Mouse (Mus musculus) kidney, postnatal 14 days (tissue): Measurements from ENCODE around the gene Olfr1420.
A peak's percentile ranks its signal among the peaks of the same experiment; 100 is the strongest.
"Not testable (repeated sequence)": the region's sequence is repeated elsewhere in the genome, so short reads cannot be mapped to it uniquely, and the experiment has no call there.

ENCODE experiments used
- DNase-seq: peaks from one replicate; pipeline ENCODE4 v3.0.0; 2022; ENCODE audit warnings: mixed read lengths

The Olfr1420 gene

DNA sequence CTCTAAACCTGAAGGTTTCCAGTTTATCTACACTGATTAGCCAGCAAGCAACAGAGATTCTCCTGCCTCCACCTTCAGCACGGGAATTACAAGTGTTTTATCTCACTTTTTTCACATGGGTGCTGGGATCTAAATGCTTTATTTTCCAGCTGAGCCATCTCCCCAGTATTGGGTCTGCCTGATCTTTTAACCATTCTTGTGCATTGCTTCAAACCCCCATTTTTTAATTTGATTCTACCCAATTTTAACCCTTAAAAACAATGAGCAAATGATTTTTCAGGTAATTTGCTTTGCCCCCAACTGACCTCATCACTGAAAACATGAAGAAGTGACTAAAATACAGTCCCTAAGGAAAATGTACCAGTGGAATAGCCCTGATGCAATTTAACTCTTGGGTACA lies at the start of gene Olfr1420:
Olfr1420 (plus strand) TSS at position 301 of the 400 bp plus-strand sequence.
- DNase-seq = no peak

DNA sequence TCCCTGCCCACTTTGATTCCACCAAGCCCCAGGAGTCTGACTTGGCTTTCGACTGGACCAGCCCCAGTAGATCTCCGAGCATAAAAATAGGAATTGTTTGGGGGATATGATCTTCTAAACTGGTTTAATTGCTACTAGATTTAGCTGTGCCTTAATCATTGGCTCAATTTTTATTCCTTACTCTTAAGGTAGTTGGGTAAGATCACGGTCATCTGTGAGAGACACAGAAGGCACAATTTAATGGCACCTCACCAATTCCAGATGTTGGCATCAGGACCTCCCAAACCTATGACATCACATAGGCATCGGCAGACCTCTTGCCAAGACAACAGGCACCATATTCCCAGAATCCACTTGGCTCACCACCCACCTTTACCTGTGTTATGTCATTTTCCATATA lies 47.2 kb upstream of the Olfr1420 start, which contains the start of gene Olfr1417:
Olfr1417 (minus strand) TSS at position 101 of the 400 bp plus-strand sequence.
- DNase-seq = no peak

DNA sequence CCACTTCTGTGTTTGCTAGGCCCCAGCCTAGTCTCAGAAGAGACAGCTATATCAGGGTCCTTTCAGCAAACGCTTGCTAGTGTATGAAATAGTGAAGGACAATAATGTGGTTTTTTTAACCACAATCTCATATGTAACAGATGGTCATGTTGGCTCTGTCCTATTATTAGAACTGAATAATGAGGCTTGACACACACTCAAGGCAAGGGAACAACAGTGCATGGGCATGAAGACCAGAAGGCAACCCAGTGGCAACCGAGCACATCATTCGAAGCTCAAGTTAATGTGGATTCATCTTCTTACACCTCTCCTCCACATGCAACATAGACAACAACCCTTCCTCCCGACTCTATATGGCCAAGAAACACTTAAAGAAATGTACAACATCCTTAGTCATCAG lies 40.0 kb upstream of the Olfr1420 start:
- no peak for DNase-seq

DNA sequence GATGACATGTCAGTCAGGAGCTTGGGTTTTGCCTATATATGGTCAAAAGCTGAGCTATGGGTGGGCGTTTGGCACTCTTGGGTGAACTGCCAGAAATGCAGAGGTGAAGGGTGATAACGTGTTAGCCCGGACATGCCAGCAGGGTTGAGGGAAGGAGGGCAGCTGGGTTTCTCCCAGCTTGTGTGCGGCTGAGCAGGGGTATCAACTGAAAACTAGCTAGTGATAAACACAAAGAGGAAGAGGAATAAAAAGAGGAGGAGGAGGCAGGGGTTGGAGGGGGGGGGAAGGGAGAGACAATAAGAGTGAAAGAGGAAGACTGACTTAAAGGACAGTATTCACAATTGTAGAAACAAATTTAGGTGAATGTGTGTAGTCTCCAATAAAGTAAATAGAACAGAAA lies 33.7 kb upstream of the Olfr1420 start:
- DNase-seq = no peak

DNA sequence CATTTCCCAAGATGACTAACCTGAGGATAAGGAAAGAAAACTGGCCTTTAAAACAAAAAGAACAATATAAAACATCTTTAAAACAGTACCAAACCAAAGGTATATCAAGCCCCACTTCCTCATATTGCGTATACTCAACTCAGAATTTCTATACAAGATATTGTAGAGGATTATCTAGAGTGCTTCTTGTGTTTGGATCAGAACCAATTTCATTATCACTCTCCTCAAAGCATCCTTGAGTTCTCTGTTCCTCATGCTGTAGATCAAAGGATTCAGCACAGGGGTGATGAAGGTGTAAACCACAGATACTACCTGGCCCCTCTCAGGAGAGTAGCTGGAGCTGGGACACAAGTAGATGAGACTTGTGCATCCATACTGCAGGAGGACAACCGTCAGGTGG lies 31.5 kb upstream of the Olfr1420 start:
- DNase-seq = no peak

DNA sequence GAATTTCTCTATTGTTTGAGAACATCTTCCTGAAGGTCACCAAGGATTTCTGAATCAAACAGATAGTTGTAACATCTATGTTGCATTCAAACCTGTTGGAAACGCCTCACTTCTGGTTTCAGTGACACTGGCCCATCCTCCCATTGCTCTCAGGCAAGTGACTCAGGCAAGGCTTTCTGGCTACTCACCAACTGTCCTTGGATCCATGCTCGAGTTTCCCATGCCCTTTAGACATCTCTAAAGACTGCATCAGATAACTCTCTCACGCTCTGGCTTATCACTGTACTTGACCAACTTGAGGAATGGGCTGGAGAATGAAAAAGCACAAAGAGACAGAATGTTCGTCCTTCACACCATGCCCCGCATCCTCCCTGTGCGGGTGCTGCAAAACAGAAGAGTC lies 29.9 kb upstream of the Olfr1420 start:
- DNase-seq = no peak

DNA sequence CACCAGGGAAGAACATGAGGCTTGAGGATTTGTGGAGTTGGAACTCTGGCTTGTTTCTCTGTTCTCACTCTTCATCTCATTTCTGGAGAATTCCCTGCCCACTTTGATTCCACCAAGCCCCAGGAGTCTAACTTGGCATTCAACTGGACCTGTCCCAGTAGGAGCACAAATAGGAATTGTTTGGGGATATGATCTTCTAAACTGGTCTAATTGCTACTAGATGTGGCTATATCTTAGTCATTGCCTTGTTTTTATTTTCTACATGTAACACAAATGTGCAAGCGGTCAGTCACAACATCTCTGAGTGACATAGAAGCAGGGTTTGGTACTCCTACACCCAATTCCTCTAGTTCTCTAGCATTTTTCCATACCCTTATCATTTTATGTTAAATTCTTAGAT lies 25.4 kb upstream of the Olfr1420 start, which contains the start of gene Olfr1418:
Olfr1418 (minus strand) TSS at position 101 of the 400 bp plus-strand sequence.
- no peak for DNase-seq

DNA sequence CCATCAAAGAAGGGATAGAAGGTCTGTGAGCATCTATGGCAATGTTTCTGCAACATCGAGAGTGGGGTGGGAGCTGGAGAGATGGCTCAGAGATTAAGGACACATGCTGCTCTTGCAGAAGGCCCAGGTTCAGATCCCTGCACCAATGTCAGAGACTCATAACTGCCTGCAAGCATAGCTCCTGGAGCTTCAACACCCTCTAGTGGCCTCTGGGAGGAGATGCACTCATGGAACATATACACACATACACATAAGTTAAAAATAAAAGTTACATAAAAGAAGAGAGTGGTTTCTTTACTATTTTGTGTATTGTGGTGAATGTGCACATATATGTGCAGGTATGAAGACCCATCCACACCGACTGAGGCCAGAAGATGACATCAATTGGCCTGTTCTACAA lies 18.5 kb upstream of the Olfr1420 start:
- no peak for DNase-seq

DNA sequence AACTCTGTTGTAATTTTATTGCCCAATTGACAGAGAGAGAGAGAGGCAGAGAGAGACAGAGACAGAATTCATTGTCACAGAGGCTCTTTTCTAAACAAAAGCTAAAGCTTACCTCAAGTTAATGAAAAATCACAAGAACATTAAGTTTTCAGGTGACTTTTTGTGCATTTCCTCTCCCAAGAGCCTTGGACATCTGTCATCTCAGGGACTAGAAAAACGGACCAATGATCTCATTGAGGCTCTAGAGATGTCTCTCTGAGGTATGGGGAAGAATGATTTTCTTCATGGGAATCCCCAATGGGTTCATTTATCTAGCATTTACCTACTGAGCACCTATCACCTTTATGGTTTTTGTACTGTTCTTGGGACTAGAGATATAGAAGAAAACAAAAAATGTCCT lies 11.4 kb upstream of the Olfr1420 start, which contains the start of gene Olfr1419:
Olfr1419 (minus strand) TSS at position 101 of the 400 bp plus-strand sequence.
- DNase-seq = no peak

DNA sequence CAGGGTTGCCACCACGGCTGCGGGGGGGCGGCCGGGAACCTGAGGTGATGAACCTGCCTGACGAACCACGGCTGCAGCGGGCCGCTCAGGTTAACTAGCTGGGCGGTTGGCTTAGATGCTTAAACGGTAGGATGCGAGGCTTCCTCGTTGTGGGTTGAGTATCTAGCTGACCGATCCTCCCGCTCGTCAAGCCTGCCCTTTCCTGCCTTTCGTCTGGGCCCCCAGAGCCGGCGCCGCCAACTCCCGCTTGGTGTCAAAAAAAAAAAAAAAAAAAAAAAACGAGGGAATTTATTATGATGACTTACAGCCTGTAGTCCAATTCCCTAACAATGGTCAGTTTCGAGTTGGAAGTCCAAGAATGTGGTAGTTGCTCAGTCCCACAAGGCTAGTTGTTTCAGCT lies 8.0 kb upstream of the Olfr1420 start:
- not testable (repeated sequence) for DNase-seq

DNA sequence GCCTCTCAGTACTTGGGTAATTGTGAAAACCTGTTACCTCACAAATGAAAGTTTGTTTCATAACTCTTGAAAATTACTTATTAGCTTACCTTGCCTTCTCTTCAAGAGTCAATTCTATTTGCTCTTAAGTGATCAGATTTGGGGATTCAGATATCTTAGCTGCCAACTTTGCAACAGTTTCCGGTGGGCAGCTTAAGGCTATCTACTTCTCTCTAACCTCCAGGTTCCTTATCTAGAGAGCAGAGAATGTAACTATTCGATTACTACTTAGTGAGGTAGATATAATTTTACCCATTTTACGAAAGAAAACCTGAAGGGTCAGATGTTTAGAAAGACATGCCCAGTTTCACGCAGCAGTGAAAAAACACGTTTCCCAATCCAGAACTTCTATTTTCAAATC lies 24.7 kb downstream of the Olfr1420 start:
- no peak for DNase-seq

DNA sequence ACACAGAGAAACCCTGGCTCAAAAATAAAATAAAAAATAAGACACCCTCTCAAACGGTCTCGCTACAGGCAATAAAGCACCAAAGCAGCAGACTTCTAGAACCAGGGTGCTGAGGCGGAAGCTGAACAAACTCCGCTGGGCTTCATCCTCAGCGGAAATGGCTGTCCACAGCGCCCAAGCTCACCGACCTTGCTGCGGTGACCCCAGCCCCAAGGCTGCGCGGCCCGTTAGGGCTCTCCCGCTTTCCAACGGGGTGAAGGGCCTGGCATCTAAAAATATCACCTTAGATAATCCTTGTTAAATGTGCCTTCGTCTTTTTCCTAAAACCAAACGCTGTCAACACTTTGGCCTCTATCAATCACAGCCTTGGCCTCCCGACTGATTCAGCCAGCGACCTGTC lies 25.2 kb downstream of the Olfr1420 start:
- DNase-seq = peak; percentile 54

DNA sequence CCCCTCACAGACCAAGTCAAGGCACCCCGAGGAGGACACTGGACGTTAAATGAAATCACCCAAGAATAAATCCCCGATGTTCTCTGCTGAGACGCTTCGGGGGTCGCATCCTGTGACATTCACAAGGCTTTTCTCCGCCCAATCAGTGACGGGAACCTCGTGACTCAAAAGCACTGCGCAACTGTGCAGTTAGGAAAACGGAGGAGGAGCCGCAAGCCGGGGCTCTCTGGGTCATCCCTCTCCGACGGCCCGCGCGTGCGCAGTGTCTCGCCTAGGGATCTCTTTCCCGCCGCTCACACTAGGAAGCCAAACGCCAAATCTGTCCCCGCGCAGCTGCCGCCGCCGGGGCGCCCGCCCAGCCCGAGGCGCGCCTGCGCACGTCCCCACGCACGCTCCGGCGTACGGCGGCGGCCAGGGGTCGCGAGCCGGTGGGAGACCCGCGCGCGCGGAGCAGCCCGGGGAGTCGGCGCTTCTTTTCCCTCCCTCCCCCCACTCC lies 25.7 kb downstream of the Olfr1420 start, which contains the start of gene Patl1:
Patl1 (plus strand) TSS at position 363 of the 496 bp plus-strand sequence.
- DNase-seq = peak; percentile 99

DNA sequence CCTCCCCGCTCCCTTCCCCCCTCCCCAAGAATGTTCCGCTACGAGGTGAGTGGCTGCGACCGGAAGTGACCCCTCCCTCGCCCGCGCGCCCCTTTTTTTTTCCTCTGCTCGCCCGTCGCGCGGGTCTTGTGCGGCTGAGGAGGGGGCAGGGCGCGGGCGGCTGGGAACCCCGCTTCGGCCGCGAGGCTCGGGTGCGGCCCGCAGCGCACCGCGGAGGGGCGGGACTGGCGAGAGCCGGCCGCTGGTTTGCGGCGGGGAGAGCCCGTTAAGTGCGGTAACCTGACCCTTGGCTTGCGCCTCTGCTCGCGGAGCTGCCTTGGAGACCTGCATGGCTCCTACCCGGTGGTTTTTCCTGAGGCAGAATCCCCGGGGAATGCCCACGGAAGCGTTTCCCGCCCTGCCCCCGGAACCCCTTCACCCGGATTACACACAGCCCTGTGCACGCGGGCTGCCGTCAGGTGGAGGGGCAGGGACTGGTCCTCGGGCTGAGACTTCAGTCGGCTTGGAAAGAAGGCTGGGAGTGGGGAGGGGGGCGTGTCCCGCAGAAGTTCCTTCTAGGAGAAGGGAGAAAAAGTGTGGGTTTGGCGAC lies 26.3 kb downstream of the Olfr1420 start:
- DNase-seq = peak; percentile 70

DNA sequence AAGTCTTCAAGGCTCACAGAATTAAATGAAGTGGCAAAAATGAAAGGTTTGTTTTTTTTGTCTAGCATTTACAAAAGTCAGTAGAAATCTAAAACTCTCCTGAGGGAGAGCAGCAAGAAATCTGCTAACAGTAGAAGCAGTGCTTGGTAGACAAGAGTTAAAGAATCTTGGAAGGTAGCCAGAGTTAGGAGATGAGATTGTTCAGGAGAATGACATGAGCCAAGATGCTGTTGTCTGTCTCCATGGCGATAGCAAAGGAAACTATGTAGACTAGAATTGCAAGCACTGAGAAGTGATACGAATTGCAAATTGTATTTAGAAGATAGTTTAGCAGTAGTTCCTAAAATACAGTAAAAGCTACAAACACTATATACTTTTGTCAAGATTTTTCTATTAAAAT lies 29.4 kb downstream of the Olfr1420 start:
- peak; percentile 26 for DNase-seq

DNA sequence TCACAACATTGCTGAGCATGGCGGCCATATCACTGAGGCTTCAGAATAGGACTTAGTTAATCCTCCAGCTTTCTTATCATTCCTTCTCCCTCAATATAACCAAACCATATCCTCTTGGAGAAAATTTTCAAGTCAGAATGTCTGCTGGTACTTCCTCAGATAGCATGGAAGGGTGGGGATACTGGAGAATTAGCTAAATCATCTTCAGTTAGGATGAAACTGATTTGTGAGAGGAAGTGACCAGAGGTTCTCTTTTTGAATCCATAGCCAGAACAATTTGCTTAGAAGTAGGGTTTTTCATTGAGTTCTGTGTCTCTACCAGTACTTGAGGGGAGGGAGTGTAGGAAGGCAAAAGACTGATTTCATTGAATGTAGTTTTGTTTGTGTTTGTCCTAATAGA lies 35.7 kb downstream of the Olfr1420 start:
- no peak for DNase-seq

DNA sequence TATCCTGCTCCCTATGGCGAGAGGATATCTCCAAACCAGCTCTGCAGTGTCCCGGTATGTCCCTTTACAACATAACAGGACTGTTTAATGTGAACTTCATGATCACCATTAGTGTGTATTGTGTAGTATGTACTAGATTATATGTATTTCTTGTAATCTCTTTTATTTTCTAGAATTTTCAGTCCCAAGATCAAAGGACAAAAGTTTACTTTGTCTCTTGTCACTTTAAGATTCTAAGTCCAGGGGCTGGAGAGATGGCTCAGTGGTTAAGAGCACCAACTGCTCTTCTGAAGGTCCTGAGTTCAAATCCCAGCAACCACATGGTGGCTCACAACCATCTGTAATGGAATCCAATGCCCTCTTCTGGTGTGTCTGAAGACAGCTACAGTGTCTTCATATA lies 36.1 kb downstream of the Olfr1420 start:
- not testable (repeated sequence) for DNase-seq

DNA sequence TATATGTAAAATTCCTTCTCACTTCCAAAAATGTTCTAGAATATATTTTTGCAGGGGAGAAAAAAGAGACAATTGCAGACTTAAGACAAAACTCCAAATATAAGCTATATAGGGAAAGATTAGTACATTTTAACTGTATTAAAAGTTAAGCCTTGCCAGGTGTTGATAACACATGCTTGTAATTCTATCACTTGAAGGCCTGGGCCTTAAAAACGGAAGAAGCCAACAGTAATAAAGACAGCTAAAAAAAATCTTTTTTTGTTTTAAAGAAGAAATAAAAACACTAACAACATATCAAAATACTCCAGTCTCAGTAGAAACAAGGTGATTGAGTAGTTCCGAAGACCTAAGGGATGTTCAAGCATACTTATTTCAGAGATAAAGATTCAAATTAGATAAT lies 40.0 kb downstream of the Olfr1420 start:
- DNase-seq = no peak

DNA sequence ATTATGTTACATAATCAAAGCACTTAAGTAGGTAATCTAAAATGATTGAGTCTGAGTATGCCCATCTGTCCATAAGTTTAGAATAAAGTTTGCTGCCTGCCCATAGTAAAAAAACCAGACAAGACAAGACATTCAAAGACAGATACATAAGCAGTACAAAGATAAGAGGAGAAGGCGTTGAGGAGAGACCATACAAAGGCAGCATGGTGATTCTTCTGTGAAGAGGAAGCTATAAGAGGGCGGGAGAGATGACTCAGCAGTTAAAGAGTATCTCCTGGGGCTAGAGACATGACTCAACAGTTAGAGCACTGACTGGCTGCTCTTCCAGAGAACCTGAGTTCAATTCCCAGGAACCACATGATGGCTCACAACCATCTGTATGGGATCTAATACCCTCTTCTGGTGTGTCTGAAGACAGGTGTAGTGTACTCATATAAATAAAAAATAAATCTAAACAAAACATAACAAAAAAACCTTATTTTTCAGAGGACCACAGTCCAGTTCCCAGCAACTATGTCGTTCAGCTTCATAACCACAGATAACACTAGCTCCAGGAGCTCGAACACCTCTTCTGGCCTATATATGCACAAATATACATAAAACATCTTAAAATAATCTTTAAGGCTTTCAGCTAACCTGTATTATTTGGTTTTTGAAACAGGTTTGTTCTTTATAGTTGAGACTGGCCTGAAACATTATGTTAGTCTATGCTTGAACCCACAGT lies 41.8 kb downstream of the Olfr1420 start:
- no peak for DNase-seq

DNA sequence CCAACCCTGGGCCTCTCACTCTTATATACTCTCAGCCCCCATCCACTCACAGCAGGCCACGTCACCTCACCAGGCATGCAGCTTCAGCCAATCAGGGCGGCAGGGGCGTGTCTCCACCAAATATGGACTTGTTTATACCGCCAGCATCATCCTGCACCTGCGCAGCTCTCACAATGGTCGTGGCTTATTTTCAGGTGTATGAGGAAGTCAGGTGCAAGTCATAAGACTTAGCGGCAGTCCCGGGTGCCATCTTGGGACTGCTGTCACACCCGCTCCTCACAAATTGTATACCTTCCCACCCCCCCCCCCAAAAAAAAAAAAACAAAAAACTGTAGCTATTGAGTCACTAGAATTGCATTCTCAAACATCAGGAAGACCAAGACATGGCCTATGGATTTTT lies 60.1 kb downstream of the Olfr1420 start:
- DNase-seq = not testable (repeated sequence)
